Mouse (Mus musculus) right cerebral cortex, adult 2 months (tissue): ENCODE measurements around the gene Sirt4.
A peak's percentile ranks its signal among the peaks of the same experiment; 100 is the strongest.
"Not testable (repeated sequence)": the region's sequence is repeated elsewhere in the genome, so short reads cannot be mapped to it uniquely, and the experiment has no call there.

Experiments used
- DNase-seq, 2 experiments: peaks; one replicate each; pipeline ENCODE4 v3.0.0; 2021 to 2022; ENCODE audit warnings: low spot score in 2 of 2

Sirt4 gene

DNA sequence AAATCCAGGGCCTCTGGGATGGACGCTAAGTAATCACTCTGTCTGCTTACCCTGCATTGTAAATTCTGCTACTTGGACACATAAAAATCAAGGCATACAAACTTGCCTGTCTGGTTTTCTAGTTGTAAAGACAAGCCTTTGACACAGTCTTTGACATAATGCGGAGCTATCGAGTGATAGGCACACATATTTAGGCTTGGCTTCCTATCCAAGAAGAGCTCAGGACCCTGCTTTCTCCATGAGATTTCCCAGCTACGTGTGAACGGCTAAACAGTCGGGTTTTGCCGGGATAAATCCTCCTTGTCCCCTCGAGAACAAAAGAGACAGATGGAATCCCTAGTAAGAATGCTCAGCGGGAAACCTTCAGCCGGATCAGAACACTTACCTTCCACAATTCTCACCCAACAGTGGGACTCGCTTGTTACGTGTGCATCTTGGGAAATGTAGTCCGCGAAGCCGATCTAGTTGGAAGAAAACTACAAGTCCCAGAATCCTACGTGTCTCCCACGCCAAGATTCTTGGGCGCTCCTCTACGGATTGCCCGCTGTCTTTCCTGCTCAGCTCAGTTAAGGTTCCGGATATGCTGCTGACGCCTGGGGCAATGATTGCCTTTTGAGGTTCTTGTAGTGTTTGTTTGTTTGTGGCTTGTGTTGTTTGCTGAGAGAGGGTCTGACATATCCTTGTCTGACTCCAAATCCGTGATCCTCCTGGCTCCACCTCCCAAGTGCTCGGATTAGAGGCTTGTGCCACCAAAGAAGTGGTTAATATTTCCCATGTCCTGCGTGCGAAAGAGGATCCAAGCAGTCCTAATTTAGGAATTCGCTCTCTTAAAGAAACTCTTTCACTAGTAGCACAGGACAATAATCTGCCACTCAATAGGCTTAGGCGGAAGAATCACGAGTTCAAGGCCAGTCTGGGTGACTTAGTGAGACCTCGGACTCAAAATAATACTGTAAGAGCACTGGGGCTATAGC lies at the start of gene Sirt4:
Gene Sirt4, minus strand, starts transcription at position 779 of the 974 bp plus-strand sequence.
- DNase-seq = peak; percentile 85 to 92

DNA sequence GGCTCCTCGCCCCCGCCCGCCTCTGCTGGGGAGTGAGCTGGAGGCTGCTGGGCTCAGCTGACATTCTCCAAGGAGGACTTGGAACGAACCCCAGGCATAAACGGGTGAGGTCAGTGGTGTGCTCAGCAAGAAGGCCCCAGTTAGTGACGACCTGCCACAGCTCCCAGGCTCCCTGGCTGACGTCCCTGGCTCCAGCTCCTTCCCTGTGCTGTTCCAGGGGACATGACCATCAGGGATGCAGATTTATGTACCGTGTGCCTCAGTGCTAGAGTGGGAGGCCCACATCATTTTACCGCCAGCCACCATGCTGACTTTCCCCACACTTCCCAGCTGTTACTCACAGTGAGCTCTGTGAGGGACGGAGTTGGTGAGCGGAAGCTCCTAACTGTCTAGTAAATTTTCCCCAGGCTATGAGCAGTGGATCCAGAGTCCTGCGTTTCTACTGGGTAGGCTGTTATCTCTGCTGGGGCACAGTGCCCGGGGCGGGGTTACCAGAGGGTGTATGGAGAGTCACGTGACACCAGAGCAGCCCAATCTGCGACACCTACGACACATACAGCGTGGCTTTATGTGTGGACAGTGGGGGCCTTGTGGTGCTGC lies 47.2 kb upstream of the Sirt4 start:
- peak; percentile 52 to 57 for DNase-seq

DNA sequence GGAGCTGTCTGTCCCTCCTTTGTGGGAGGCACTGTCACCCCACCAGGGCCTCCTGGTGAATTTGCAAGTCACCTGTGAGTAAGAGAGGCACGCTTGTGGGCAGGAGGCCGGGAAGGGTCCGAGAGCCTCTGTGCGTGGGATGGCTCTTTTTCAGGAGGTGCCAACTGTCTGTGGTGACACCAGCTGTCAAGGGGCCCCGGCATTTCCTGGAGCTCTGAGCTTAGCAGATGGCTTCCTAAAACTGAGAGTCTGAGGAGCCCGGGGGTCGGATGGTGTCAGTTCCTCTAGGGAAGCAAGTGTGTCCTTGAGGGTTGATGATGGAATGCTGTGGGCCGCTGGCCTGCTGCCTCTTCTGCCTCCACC lies 45.9 kb upstream of the Sirt4 start:
- DNase-seq = peak in 1 of 2 experiments; percentile 32

DNA sequence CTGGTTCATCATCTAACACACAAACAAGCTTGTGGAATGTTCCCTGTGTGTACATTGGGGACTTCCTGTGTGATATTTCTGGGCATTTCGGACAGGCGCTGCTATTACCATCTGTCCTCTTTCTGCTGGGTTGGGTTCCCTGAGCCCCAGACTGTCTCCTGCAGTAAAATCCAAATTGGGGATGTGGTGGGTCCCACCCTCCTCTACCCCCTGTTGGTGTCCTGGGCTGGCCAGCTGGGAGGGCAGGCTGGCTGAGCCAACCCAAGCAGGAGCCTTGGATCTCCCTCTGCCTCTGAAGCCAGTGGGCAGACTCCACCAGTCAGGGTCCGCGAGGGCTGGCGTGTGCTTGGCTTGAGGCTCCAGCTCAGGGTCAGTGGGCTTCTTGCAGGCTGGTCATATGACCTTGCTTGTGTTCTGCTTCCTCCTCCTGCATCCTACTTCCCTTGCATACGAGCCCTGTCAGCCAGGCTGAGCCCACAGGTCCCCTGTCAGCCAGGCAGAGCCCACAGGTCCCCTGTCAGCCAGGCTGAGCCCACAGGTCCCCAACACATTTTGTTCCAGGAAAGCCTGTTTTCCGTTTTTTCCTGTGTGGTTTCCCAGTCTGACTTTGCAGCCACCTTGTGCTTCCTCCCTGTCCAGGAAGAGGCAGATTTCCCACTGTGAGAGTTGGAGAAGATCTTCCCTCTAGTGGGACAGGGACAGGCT lies 45.4 kb upstream of the Sirt4 start:
- no peak for DNase-seq

DNA sequence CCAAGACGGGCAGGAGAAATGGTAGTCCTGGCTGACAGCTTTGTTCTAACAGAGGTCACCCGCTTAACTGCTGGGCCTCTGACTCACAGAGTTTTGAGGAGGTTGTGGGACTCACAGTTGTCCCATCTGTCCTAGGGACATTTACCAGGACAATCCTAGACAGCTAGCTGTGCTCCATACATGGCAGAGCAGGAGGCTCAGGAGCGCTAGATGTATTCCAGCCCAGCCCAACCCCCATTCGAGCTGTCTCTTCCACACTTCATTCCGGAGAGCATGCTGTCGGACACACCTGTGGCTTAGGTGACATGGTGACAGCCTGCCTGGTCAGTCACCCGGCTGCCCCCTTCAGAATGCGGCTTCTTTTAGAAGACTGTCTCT lies 44.8 kb upstream of the Sirt4 start:
- no peak for DNase-seq

DNA sequence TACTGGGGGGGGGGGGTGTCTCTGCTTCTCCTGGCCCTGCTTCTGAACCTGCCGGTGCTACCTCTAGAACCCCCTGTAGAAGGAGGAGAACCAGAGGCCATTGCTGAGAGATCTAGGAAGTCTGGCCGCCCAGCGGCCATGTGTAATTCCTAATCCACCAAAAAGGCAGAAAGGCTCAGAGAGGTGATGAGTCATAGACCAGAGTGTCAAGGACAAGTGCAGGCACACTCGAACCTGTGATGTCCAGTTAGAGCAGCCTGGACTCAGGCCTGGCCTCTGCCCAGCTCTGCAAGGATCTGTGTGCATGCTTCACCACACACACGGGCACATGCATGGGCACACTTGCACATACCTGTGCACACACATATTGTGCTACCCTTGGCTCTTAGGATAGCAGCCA lies 43.6 kb upstream of the Sirt4 start:
- no peak for DNase-seq

DNA sequence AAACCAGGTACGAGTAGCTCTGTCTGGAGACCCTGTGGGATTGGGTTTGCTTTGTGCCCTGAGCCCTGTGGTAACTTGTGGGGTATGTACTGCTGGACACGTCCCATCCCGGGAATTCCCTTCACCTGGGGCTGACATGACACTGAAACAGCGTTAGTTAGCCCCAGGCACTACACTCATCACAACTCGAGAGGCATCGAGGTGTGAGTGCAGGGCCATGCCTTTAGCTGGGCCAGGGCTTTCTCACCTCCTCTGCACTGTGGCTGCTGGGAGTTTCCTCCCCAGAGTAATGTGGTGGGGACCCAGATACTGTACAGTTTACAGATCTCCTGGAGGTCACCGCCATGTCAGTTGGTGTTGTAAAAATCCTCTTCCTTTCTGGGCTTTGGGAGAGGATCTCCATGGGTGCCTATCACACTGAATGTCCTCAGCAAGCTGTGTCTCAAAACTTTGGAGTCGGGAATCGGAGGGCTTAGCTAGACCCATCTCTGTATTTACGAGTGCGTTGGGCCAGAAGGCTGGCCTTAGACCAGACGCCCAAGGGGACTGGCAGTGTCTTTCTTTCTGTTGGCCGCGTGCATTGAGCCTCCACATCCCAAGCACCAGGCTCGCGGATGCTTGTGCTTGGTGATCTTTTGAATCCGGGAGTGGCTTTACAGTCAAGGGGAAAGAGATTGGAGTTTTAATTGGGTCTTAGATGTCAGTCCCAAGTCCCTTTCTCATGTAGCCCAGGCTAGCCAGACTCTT lies 42.1 kb upstream of the Sirt4 start:
- no peak for DNase-seq

DNA sequence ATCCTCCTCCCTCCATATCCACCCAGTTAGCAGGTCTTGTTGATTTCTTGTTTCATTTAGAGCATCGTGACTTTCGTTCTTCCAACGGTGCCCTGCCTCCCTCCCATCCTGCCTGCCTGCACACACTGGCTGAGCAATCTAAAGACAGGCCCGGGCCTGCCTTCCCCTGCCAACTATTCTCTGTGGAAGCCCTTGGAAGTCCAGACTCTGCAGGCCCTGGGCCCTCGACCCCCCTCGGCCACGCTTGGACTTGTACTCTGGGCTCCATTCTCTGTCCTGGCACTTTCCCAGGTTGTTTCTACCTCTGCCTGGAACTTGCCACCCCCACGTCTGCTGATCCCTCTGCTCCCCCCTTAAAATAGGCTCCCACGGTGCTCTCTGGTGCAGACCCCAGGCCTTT lies 41.4 kb upstream of the Sirt4 start:
- DNase-seq = no peak

DNA sequence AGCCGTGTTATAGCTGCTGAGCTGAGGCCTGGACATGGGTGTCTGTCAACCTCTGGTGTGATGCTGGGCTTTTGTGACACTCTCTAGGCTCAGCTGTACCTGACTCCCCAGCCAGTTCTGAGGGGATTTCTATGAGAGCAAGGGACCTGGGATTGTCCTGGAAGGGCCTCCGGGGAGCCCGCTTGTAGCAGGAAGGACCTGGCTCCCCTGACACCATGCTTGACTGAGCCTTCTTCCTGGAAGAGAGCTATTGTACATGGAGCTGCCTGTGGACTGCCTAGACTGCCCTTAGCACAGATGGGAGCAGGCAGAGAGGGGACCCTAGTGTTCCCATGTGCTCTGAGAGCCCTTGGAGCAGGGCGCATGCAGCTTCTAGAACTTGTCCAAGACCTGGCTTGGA lies 40.9 kb upstream of the Sirt4 start:
- no peak for DNase-seq

DNA sequence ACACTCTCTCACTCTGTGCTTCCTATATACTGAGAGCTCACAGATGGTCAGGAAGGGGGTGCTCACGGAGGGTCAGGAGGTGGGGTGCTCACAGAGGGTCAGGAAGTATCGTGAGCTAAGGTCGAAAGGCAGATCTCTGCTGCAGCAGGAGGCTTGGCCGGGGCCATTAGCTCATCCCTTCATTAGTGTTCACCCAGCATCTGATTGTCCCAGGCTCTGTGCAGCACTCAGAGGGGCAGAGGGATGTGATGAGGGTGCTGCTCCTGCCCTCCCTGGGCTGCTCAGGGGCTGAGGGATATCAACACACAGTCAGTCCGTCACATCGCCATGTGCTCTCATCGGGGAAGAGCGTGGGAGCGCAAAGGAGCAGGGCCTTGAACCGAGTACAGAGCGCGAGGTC lies 39.9 kb upstream of the Sirt4 start:
- DNase-seq = no peak

DNA sequence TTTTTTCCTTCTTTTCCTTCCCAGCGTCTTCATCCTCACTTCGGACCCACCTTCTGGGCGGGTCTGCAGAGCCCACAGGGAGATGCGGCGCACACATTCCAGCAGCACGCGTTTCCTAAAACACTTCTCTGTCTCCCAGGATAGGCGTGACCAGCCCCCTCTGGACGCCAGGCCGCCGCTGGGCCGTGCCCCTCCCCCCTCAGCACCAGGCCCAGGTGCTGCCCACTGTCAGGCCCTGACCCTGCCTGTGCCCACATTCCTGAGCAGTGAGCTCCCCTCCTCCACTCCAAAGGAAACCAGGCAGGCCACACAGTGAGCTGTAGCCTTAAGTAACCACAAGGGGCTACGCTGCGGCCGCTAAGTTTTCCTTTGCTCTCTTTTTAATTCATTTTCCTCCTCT lies 39.4 kb upstream of the Sirt4 start:
- no peak for DNase-seq

DNA sequence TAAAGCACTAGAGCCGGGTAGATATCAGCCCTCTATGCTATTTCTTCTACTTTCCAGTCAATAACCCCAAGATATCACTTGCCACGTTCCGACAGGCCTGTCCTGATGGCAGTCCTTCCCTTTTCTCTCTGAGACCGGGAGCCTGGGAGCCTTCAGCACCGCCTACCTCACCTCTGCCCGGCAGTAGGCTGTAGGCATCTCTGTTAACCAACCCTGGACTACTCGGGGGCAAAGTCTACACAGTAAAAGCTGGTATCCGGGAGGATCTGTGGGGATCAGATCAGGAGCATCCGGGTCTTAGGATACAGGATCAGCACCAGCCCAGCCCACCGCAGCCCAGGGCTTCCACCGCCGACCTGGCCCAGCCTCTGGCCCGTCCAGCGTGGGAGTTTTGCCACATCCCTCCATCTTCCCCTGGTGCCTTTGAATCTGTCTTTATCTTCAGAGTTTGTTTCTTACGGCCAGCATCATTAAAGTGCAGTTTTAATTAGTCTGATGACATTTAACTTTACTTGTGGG lies 38.5 kb upstream of the Sirt4 start:
- no peak for DNase-seq

DNA sequence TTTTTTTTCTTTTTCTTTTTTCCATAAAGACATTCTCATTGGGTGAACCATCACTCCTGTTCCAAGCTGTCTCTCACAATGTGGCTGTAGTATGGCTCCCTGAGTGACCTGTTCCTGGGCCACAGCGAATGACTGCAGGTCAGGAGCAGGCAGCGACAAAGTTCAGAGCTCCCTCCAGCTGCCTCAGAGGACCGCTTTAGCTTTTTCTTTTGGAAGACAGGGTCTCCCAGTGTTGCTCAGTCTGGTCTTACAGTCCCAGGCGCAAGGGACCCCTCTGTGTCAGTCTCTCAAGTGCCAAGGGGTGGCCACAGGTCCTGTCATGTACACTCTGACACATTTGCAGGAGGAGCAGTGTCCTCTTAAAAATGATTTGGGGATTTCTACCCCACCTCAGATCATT lies 38.0 kb upstream of the Sirt4 start:
- DNase-seq = no peak

DNA sequence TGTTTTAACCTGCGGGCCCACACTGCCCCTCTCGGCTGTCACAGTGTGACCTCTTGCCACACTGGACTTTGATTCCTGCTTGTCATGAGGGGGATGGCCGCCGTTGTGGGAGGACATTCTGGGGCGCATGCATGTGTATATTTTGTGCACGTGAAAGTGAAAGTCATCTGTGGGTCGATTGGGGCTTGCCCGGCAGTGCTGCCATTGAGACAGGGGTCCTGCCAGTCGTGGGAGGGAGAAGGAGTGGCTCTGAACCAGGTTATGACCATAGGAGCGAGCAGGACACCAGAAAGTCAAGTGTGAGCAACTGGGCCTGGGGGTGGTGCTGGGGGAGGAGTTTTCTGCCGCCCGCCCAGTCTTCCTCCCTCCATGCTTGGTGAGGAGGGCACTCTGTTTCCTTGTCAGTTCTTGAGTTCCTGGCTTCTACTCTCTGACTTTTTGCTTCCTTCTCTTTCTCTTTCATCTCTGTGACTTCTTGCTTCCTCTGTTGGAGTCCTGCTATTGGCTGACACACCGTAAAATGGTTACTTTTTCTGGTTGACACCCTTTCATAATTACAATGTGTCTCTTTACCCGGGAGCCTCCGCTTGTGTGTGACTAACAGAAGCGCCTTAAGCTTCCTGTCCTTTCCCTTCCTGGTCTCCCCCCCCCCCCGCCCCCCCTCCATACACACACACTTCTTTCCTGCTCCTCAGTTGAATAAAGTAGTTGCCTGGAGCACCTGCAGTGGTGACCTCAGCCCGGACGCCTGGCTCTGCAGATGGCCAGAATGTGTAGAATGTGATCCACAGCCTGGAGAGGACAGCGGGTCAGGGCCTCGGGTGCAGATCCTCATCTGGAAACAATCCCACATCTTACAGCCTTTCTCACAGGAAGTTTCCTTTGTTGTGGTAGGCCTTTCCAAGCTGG lies 37.3 kb upstream of the Sirt4 start:
- DNase-seq = no peak

DNA sequence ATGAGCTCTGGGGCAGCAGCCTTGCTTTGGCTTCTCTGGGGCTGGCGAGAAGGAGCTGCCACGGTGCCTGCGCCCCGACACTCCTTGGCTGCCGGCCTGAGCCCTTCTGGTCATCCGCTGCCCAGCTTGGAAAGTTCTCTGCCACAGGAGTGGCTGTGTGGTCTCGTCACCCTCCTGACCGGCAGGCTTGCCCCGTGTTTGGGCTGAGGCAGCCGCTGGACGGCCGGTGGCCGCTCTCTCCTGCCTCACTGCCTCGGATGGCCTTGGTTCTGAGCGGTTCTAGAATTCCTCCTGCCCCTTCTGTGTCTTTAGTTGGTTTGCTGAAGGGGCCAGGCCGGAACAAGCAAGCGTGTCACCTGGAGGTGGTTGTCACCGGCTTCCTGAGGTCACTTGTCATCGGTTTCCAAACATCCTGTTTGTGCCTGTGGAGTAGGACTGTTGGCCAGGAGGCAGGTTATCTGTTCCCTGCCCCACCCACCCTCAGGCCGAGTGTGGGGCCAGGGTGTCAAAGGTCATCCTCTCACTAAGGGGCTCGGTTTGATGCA lies 35.9 kb upstream of the Sirt4 start:
- no peak for DNase-seq

DNA sequence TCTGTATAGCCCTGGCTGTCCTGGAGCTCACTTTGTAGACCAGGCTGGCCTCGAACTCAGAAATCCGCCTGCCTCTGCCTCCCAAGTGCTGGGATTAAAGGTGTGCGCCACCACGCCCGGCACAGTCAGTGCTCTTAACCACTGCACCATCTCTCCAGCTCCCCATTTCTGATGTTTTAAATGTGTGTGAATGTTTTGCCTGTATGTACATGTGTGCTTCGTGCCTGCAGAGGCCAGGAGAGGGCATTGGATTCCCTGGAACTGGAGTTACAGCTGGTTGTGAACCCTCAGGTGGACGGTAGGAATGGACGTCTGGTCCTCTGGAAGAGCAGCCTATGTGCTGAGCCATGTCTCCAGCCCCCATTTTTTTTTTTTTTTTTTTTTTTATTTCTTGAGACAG lies 33.7 kb upstream of the Sirt4 start:
- DNase-seq = not testable (repeated sequence)

DNA sequence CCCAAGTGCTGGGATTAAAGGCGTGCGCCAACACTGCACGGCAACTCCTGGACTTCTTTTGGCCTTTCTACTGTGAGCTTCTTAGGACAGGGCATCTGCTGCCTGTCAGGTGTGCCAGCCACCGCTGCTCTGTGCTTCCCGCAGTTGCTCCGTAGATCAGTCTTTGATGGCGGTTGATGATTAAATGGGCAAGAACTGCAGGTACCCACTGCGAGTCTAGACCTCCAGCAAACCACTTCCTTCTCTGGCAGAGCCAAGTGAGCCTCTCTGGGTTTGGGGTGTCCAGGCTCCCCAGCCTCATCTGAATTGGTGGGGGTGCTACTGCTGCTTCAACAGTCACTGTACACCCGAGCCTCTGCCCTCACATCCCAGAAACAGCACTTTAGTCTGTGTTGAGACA lies 33.0 kb upstream of the Sirt4 start:
- no peak for DNase-seq

DNA sequence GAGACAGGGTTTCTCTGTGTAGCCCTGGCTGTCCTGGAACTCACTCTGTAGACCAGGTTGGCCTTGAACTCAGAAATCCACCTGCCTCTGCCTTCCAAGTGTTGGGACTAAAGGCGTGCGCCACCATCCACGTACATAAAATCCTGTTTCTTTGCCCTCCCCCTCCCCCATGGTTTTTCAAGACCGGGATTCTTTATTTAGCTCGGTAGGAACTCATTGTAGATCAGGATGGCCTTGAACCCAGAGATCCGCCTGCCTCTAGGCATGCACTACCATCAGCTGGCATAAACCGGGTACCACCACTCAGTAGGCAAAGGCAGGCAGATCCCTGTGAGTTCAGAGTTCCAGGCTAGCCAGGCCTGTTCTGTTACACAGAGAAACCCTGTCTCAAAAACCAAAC lies 32.4 kb upstream of the Sirt4 start:
- DNase-seq = no peak

DNA sequence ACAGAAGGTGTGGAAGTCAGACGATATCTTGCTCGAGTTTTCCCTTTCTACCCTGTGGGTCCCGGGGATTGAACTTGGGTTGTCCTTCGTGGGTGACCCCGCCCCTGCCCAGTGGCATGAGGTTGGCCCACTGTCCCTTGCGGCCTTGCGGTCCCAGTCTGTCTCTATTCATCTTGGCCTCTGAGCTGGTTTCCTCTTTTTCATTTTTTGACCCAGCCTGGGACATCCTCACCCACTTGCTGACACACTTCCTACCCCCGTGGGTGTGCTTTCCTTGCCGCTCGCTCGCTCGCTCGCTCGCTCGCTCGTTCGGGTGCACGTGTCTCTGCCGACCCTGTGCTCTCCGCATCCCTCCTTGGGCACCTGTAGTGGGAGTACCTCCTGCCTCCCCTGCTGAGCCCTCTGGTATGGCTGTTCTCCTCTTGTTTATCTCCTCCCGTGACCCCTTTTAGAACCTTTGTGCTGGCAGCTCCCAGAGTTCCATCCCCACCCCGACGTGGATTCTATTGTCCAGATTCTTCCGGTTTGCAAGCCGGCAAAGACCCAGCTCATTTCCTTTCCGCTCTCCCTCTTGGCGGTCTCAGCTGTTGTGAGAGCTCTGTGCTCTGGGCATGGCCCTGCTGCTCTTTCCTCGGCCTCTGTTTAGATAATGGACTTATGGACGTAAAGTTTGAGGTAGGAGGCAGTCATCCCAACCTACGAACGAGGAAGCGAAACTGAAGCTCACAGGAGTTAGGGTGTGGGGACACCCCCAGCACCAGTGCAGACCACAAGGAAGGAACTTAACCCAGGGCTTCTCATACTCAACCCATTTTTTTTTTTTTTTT lies 31.8 kb upstream of the Sirt4 start:
- DNase-seq = no peak
